ENCODE assay signal across 8 mouse cellular contexts in the genomic region with DNA sequence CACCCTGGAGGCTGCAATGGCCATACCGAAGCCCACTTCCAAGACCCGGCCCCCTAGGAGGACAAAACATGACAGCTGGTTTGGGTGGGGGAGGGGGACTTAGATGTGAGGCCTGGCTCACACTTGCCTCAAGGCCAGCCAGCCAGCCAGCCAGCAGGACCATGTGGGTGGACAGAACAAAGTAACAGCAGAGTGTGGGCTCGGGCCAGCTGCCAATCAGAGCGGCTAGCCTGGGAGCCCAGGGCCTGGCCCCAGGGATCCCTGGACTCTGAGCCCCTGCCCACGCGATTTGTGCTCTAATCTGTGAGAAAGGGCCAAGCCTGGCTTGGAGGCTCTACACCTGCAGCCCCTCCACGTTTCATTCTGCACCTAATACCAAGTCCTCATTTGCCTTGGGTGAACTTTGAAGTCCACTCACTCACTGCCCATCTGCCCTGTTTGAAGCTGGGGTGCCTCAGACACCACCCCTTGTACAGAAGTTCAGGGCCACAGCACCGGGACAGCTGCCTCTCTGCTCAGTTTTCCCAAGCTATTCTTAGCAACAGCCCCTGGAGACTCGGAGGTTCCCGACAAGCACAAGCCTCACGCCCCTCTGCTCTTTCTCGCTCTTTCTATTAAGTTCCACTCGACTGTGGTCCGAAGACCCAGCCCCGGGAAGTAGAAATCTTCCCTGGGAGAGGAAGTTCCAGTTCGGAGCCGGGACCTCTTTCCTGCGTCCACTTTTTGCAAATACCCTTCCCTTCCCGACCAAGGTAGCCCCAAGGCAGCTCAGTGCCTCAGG. TPM values are rescaled to one million over a fixed set of nuclear protein-coding genes. Genes with fewer than 3 reads are reported as not detected.
A peak's percentile ranks its signal among the peaks of the same experiment; 100 is the strongest.
DNase-seq lines count a peak whose midpoint lies in the region; ATAC-seq and TF ChIP-seq lines count a peak whose summit lies in the region.

No protein-coding gene starts in this region.

- peak overlapping the region; percentile 50 to 61 for H3K4me3 ChIP-seq in MEL (ENCODE audit: control insufficient read depth in 1 of 2, insufficient read depth in 1 of 2, low read depth in 2 of 2, low read length in 2 of 2)
- peak overlapping the region; percentile 40 for H3K4me3 ChIP-seq in forebrain, postnatal 0 days (ENCODE audit: low read depth, low read length)
- peak overlapping the region; percentile 44 for H3K4me3 ChIP-seq in hindbrain, embryonic 11.5 days (ENCODE audit: low read depth, low read length)

- H3K4me2 ChIP-seq in forebrain, postnatal 0 days (ENCODE audit: low read depth), result peak overlapping the region; percentile 79
- peak overlapping the region; percentile 93 for H3K4me2 ChIP-seq in hindbrain, embryonic 11.5 days (replicated peaks; ENCODE audit: low read depth, low read length)

- peaks cover 0 to 4% of the 10 kb centered on the region in 2 experiments; a peak in 2 of 4 replicates for H3K36me3 ChIP-seq in MEL (ENCODE audit: control insufficient read depth in 1 of 2, insufficient read depth in 2 of 2, low read length in 2 of 2)
- peaks cover 26% of the 10 kb centered on the region for H3K36me3 ChIP-seq in forebrain, postnatal 0 days (ENCODE audit: insufficient read depth)
- H3K36me3 ChIP-seq in hindbrain, embryonic 11.5 days (ENCODE audit: control insufficient read depth, insufficient read depth, low read length), result peaks cover 5% of the 10 kb centered on the region; the same call in 1 of the 2 replicates

- H3K27me3 ChIP-seq in MEL (ENCODE audit: control insufficient read depth in 1 of 2, insufficient read depth in 2 of 2, low read length in 2 of 2), result no peaks in the 10 kb centered on the region
- no peaks in the 10 kb centered on the region for H3K27me3 ChIP-seq in forebrain, postnatal 0 days (ENCODE audit: insufficient read depth, low read length)
- H3K27me3 ChIP-seq in hindbrain, embryonic 11.5 days (ENCODE audit: control insufficient read depth, insufficient read depth, low read length), result no peaks in the 10 kb centered on the region

- peaks cover 3 to 14% of the 10 kb centered on the region in 2 experiments; a peak in 3 of 4 replicates for H3K4me1 ChIP-seq in MEL (ENCODE audit: control insufficient read depth in 1 of 2, insufficient read depth in 2 of 2, low read length in 2 of 2)
- H3K4me1 ChIP-seq in forebrain, postnatal 0 days (ENCODE audit: insufficient read depth), result 0 out of 2 replicates have a peak, but pooled peaks cover 8% of the 10 kb centered on the region
- H3K4me1 ChIP-seq in hindbrain, embryonic 11.5 days (replicated peaks; ENCODE audit: control insufficient read depth, insufficient read depth, low read length), result peaks cover 11% of the 10 kb centered on the region

- no peak for TF ChIP-seq POLR2A in MEL (IDR thresholded peaks at IDR 0.05; ENCODE audit: control insufficient read depth in 1 of 2, insufficient read depth in 1 of 2, low read depth in 1 of 2, low read length in 2 of 2, poor library complexity in 1 of 2)

- peak overlapping the region; percentile 51 for H3K9ac ChIP-seq in MEL (ENCODE audit: control insufficient read depth, low read depth, low read length, poor library complexity, severe bottlenecking)
- peak overlapping the region; percentile 47 for H3K9ac ChIP-seq in forebrain, postnatal 0 days
- H3K9ac ChIP-seq in hindbrain, embryonic 11.5 days (ENCODE audit: low read depth, low read length), result peak overlapping the region; percentile 68

- no peak overlapping the region for H3K27ac ChIP-seq in MEL (ENCODE audit: control insufficient read depth, low read depth, low read length)
- H3K27ac ChIP-seq in forebrain, postnatal 0 days (ENCODE audit: low read depth, low read length), result peak overlapping the region; percentile 79
- peak overlapping the region; percentile 90 for H3K27ac ChIP-seq in hindbrain, embryonic 11.5 days (ENCODE audit: low read depth, low read length)

- H3K9me3 ChIP-seq in MEL (replicated peaks; ENCODE audit: insufficient read depth, low read length), result no peaks in the 10 kb centered on the region
- no peaks in the 10 kb centered on the region for H3K9me3 ChIP-seq in forebrain, postnatal 0 days (ENCODE audit: low read length)
- no peaks in the 10 kb centered on the region for H3K9me3 ChIP-seq in hindbrain, embryonic 11.5 days (ENCODE audit: control insufficient read depth, low read length)

- TF ChIP-seq EP300 in MEL (IDR thresholded peaks at IDR 0.05; ENCODE audit: low read depth in 1 of 2, low read length in 2 of 2), result no peak

- DNase-seq in MEL (ENCODE audit: low read depth, low spot score), result no peak
- peak; percentile 76 for DNase-seq in cerebellum, adult 11 months
- peak; percentile 42 for DNase-seq in forebrain, postnatal 0 days
- peak; percentile 65 for DNase-seq in hindbrain, embryonic 11.5 days (ENCODE audit: low spot score)
- peak; percentile 58 to 74 for DNase-seq in layer of hippocampus, postnatal 14 days (ENCODE audit: low spot score in 2 of 2)
- peak; percentile 80 for DNase-seq in lung, postnatal 10 days
- DNase-seq in right cerebral cortex, postnatal 36 days (ENCODE audit: low spot score in 2 of 2), result peak; percentile 57 to 72
- DNase-seq in urinary bladder, adult 18-20 months (ENCODE audit: low spot score in 2 of 2), result no peak

- WGBS in forebrain, postnatal 0 days, result 6% methylated on average over 19 of the region's 19 CpGs
- 7% methylated on average over 19 of the region's 19 CpGs for WGBS in hindbrain, embryonic 11.5 days

- TF ChIP-seq RAD21 in MEL (IDR thresholded peaks at IDR 0.05; ENCODE audit: low read depth, low read length), result no peak

- no peak for TF ChIP-seq CTCF in MEL (IDR thresholded peaks at IDR 0.05 in 2 of 3, conservative IDR thresholded peaks at IDR 0.05 in 1 of 3; ENCODE audit: control insufficient read depth in 1 of 3, insufficient read depth in 1 of 3, low read depth in 2 of 3, low read length in 3 of 3, poor library complexity in 1 of 3, severe bottlenecking in 1 of 3)
- TF ChIP-seq CTCF in forebrain, postnatal 0 days (IDR thresholded peaks at IDR 0.05; ENCODE audit: low read depth), result no peak

- peaks cover 2% of the 10 kb centered on the region for H3K79me2 ChIP-seq in MEL (ENCODE audit: control insufficient read depth, insufficient read depth, low read length, poor library complexity)

- ATAC-seq in forebrain, postnatal 0 days, result no peak
- no peak for ATAC-seq in hindbrain, embryonic 11.5 days (ENCODE audit: low FRiP score)

TF ChIP-seq in MEL, 35 proteins besides CTCF, POLR2A, EP300 and RAD21 (continues in another document):
- no peak for TF ChIP-seq JUND (IDR thresholded peaks at IDR 0.05; ENCODE audit: low read depth, low read length)
- TF ChIP-seq KAT2A (conservative IDR thresholded peaks at IDR 0.05; ENCODE audit: low read depth, low read length), result no peak
- no peak for TF ChIP-seq CHD2 (IDR thresholded peaks at IDR 0.05; ENCODE audit: low read length)
- TF ChIP-seq POLR2AphosphoS2 (IDR thresholded peaks at IDR 0.05; ENCODE audit: low read length), result no peak
- TF ChIP-seq MXI1 (IDR thresholded peaks at IDR 0.05; ENCODE audit: low read depth, low read length), result no peak
- TF ChIP-seq ZMIZ1 (IDR thresholded peaks at IDR 0.05; ENCODE audit: low read depth, low read length), result no peak
- no peak for TF ChIP-seq GATA1 (IDR thresholded peaks at IDR 0.05; ENCODE audit: low read depth, low read length)

RNA-seq across cellular contexts. Expression of gene Gamt, which starts 0.8 kb away (rescaled TPM):
- total RNA-seq in MEL (2012; rRNA removed), result 4.1 and 6.0 TPM in 2 replicates
- polyA plus RNA-seq in MEL (2012; ENCODE audit: insufficient read depth in 1 of 2, insufficient read length in 2 of 2, low read depth in 1 of 2, low replicate concordance in 2 of 2, missing spikeins in 1 of 2), result 1 to 10 TPM in 1 of 2 experiments, not detected in 1; 8.4 TPM
- total RNA-seq in forebrain, postnatal 0 days (2014; rRNA removed), result 15.2 and 18.2 TPM in 2 replicates
- 20.8 and 21.8 TPM in 2 replicates for polyA plus RNA-seq in forebrain, postnatal 0 days (2015; fragmentation: Nextera tagmentation; extraction: Ambion mirVana)
- 30.3 and 30.4 TPM in 2 replicates for polyA plus RNA-seq in hindbrain, embryonic 11.5 days (2014; fragmentation: Nextera tagmentation; extraction: Ambion mirVana)
- 10 to 100 TPM; 39.9 to 43.7 TPM for total RNA-seq in layer of hippocampus, postnatal 14 days (2021)

RNA-seq across cellular contexts. Expression of gene Dazap1, which starts 1.2 kb away (rescaled TPM):
- total RNA-seq in MEL (2012; rRNA removed), result 159 and 166 TPM in 2 replicates
- 100 to 1,000 TPM in 1 of 2 experiments, not detected in 1; 236 TPM for polyA plus RNA-seq in MEL (2012; ENCODE audit: insufficient read depth in 1 of 2, insufficient read length in 2 of 2, low read depth in 1 of 2, low replicate concordance in 2 of 2, missing spikeins in 1 of 2)
- total RNA-seq in forebrain, postnatal 0 days (2014; rRNA removed), result 120 and 122 TPM in 2 replicates
- 42.4 and 46.1 TPM in 2 replicates for polyA plus RNA-seq in forebrain, postnatal 0 days (2015; fragmentation: Nextera tagmentation; extraction: Ambion mirVana)
- polyA plus RNA-seq in hindbrain, embryonic 11.5 days (2014; fragmentation: Nextera tagmentation; extraction: Ambion mirVana), result 46.8 and 47.3 TPM in 2 replicates
- total RNA-seq in layer of hippocampus, postnatal 14 days (2021), result 10 to 100 TPM; 83.0 to 93.6 TPM

RNA-seq across cellular contexts. Expression of gene Ndufs7, which starts 11.1 kb away (rescaled TPM):
- total RNA-seq in MEL (2012; rRNA removed), result 341 and 377 TPM in 2 replicates
- 100 to 1,000 TPM in 1 of 2 experiments, not detected in 1; 458 TPM for polyA plus RNA-seq in MEL (2012; ENCODE audit: insufficient read depth in 1 of 2, insufficient read length in 2 of 2, low read depth in 1 of 2, low replicate concordance in 2 of 2, missing spikeins in 1 of 2)
- total RNA-seq in forebrain, postnatal 0 days (2014; rRNA removed), result 162 and 212 TPM in 2 replicates
- 343 and 394 TPM in 2 replicates for polyA plus RNA-seq in forebrain, postnatal 0 days (2015; fragmentation: Nextera tagmentation; extraction: Ambion mirVana)
- polyA plus RNA-seq in hindbrain, embryonic 11.5 days (2014; fragmentation: Nextera tagmentation; extraction: Ambion mirVana), result 242 and 245 TPM in 2 replicates
- 100 to 1,000 TPM; 169 to 175 TPM for total RNA-seq in layer of hippocampus, postnatal 14 days (2021)

RNA-seq across cellular contexts. Expression of gene Rps15, which starts 32.2 kb away (rescaled TPM):
- total RNA-seq in MEL (2012; rRNA removed), result 3,963 and 4,320 TPM in 2 replicates
- 1,000 to 10,000 TPM; 1,331 to 3,905 TPM for polyA plus RNA-seq in MEL (2012; ENCODE audit: insufficient read depth in 1 of 2, insufficient read length in 2 of 2, low read depth in 1 of 2, low replicate concordance in 2 of 2, missing spikeins in 1 of 2)
- 1,181 and 1,718 TPM in 2 replicates for total RNA-seq in forebrain, postnatal 0 days (2014; rRNA removed)
- polyA plus RNA-seq in forebrain, postnatal 0 days (2015; fragmentation: Nextera tagmentation; extraction: Ambion mirVana), result 681 and 897 TPM in 2 replicates
- 798 TPM in 2 replicates for polyA plus RNA-seq in hindbrain, embryonic 11.5 days (2014; fragmentation: Nextera tagmentation; extraction: Ambion mirVana)
- total RNA-seq in layer of hippocampus, postnatal 14 days (2021), result 100 to 1,000 TPM; 727 to 762 TPM

RNA-seq across cellular contexts. Expression of gene Mum1, which starts 33.8 kb away (rescaled TPM):
- total RNA-seq in MEL (2012; rRNA removed), result 34.8 and 35.3 TPM in 2 replicates
- polyA plus RNA-seq in MEL (2012; ENCODE audit: insufficient read depth in 1 of 2, insufficient read length in 2 of 2, low read depth in 1 of 2, low replicate concordance in 2 of 2, missing spikeins in 1 of 2), result 10 to 100 TPM; 34.0 to 55.2 TPM
- total RNA-seq in forebrain, postnatal 0 days (2014; rRNA removed), result 57.6 and 60.7 TPM in 2 replicates
- polyA plus RNA-seq in forebrain, postnatal 0 days (2015; fragmentation: Nextera tagmentation; extraction: Ambion mirVana), result 41.1 and 50.4 TPM in 2 replicates
- polyA plus RNA-seq in hindbrain, embryonic 11.5 days (2014; fragmentation: Nextera tagmentation; extraction: Ambion mirVana), result 49.4 and 57.3 TPM in 2 replicates
- 10 to 100 TPM; 34.4 to 43.7 TPM for total RNA-seq in layer of hippocampus, postnatal 14 days (2021)

Comparison
In these comparisons a context has a peak if more than half of its experiments do, and no peak if none do; other contexts are left out.
1. DNase-seq: peak in cerebellum, adult 11 months (single experiment), forebrain, postnatal 0 days (single experiment), hindbrain, embryonic 11.5 days (single experiment), layer of hippocampus, postnatal 14 days (2 of 2), lung, postnatal 10 days (single experiment) and right cerebral cortex, postnatal 36 days (2 of 2); none in MEL (single experiment) and urinary bladder, adult 18-20 months (0 of 2).
2. Peak in every context shown above with its lines, with median percentiles within 50 percentile points of each other: H3K4me3 ChIP-seq and H3K9ac ChIP-seq.